Mouse (Mus musculus): ENCODE measurements at regions not wholly inside any gene's neighbourhood (a gene's known extent, or its start where the extent isn't known, plus 50 kb on each side); places are given as distances from the start of the nearest gene placed in this dataset.
A peak's percentile ranks its signal among the peaks of the same experiment; 100 is the strongest.

DNA sequence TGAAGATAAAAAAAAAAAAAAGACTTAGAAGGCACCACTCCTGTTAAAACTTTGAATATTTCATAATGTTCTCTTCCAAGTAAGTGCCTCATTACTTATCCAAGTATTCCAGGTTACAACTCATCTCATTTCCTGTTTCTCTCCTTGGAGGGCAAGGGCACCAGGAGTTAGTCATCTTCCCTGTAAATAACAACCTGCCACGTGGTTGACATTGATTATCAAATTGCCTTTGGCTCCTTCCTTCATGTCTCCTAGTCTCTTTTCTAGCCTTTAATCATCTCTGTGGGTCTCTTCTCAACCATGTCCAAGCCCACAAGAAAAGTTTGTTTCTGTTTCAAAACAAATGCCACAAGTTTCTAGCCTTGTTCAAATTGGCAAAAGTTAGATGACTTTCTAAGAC, 116.1 kb downstream of the Dusp6 start:
- Histone ChIP-seq H3K4me3 (no peak overlapping the region), H3K27ac (no peak overlapping the region)
- TF ChIP-seq CTCF (IDR thresholded peaks at IDR 0.05) = no peak
- no peak for DNase-seq
- intact Hi-C loops (cut with DNase I) = no loop called here

DNA sequence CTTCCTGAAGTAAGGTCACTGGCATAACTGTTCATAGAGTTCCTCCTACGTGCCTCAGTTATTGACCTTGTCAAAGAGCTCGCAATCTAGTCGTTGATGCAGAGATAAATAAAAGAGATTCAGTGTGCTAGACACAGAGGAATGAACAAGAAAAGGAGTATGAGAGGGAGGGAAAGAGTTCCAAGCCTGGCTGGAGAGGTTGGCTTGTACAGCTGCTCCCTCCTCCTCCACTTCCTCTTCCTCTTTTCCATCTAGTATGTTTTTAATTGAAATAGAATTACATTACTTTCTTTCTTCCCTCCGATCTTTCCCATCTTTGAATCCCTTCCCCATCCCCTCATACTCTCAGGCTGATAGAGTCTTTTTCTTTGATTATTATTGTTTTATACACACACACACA, 117.1 kb downstream of the Dusp6 start:
- no peak for DNase-seq
- Histone ChIP-seq H3K27ac (no peak overlapping the region), H3K4me3 (no peak overlapping the region)
- intact Hi-C loops (cut with DNase I) = no loop called here
- TF ChIP-seq CTCF (IDR thresholded peaks at IDR 0.05) = no peak

DNA sequence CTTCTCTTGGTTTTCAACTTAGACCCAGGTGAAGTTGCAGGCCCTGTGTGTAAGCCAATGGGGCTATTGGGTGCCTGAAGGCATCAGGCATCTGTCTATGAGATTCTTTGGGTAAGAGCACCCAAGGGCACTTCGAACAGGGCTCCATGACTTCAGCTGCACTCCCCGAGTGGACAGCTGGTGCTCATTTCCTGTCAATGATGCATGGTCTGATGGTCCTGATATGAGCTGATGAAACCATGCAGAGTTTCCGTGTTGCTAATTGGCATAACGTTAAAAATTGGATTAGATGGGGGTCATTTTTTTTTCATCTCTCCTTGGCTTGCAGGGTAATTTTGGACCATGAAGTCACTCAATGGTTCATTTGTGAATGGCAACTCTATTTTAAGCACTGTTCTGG, 120.0 kb downstream of the Dusp6 start:
- no peak for TF ChIP-seq CTCF (IDR thresholded peaks at IDR 0.05)
- DNase-seq = no peak
- Histone ChIP-seq H3K4me3 (no peak overlapping the region), H3K27ac (no peak overlapping the region)
- intact Hi-C loops (cut with DNase I) = no loop called here

DNA sequence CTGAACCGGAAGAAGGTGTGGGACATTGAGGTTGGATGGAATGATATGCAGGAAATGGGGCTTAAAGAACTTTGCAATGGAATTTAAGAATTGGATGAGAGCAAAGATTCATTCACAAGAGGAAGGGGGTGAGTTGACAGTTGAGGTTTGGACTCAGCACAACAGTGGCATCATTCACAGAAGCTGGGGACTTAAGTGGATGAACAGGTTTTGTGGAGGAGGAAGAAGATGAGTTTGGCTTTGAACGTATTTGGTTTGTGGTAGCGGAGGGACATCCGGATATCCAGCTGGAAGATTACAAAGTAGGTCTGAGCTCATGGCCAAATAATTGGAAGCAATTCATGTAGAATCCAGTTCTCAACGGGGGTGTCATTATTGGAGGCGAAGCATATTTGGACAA, 121.3 kb downstream of the Dusp6 start:
- no peak for TF ChIP-seq CTCF (IDR thresholded peaks at IDR 0.05)
- intact Hi-C loops (cut with DNase I) = no loop called here
- Histone ChIP-seq H3K4me3 (no peak overlapping the region), H3K27ac (no peak overlapping the region)
- DNase-seq = no peak

DNA sequence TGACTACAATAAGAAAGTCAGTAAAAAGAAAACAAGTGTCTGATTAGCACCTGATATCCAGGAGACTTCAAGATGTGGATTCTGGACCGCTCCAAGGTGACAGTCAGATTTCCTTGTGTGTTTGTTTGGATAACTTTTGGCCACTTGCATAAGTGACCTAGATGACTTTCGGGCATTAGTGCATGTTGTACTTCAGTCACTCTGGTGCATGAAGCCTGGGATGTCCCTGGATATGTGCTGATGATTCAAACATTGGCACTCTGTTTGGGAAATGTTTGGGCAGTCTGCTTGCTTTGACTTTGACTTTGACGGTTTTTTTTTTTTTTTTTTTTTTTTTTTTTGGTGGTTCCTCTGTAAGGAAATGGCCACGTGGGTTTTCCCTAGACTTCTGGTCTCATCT, 121.8 kb downstream of the Dusp6 start:
- Histone ChIP-seq H3K27ac (no peak overlapping the region), H3K4me3 (no peak overlapping the region)
- TF ChIP-seq CTCF (IDR thresholded peaks at IDR 0.05) = no peak
- intact Hi-C loops (cut with DNase I) = no loop called here
- DNase-seq = no peak

DNA sequence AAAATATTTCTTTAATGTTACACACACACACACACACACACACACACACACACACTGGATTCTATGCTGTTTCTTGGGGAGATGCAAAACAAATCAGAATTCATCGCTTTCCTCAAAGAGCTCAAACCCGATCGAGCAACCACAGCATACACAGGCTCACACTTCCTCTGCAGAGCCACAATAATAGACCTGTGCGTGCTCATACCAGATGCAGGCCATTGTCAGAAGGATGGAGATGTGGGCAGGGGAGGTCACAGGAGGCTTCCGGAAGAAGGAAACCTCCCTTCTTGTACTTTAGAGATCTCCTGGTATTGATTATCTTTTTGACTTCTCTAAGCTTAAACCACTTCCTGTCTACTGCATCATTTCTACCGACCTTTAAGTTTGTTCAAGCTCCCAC, 122.8 kb downstream of the Dusp6 start:
- no peak for DNase-seq
- no peak for TF ChIP-seq CTCF (IDR thresholded peaks at IDR 0.05)
- H3K4me3 ChIP-seq = no peak overlapping the region
- intact Hi-C loops (cut with DNase I) = no loop called here
- H3K27ac ChIP-seq = no peak overlapping the region

DNA sequence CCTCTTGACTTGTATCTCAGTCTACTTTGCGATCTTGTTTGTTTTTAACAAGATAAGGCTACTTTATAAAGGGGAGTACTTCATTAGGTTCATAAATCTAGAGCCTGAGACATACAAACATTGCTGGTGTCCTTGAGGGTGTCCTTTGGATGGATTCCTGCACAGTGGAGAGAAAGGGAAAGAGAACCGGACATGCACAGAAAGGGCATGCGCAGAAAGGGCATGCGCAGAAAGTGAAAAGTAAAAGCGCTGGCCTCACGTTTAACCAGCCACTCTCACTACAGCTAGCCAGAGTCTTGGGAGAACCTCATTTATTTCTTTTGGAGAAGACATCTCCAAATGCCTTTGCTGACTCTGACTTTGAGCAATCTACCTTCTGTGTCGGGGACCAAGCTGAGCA, 125.5 kb downstream of the Dusp6 start:
- intact Hi-C loops (cut with DNase I) = no loop called here
- H3K27ac ChIP-seq = no peak overlapping the region
- no peak for TF ChIP-seq CTCF (IDR thresholded peaks at IDR 0.05)
- H3K4me3 ChIP-seq = no peak overlapping the region
- DNase-seq = no peak

DNA sequence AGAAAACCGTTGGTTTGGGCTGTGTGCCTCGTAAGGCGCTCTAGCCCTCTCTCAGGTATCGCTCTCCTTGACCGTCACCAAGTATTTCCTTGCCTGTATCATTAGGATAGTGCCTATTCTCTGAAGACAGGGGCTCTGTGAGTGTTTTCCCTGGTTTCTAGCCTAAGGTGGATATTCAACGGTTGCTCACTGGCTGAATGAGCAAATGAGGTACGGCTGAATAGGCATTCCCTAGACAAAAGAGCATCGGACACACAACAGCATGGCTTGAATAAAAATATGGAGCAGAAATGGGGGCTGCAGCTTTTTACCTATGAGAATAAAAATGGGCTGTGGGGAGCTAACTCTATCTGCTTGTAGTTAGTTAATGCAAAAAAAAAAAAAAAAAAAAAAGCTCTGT, 126.0 kb downstream of the Dusp6 start:
- no peak overlapping the region for H3K27ac ChIP-seq
- DNase-seq = no peak
- TF ChIP-seq CTCF (IDR thresholded peaks at IDR 0.05) = no peak
- H3K4me3 ChIP-seq = no peak overlapping the region
- intact Hi-C loops (cut with DNase I) = no loop called here

DNA sequence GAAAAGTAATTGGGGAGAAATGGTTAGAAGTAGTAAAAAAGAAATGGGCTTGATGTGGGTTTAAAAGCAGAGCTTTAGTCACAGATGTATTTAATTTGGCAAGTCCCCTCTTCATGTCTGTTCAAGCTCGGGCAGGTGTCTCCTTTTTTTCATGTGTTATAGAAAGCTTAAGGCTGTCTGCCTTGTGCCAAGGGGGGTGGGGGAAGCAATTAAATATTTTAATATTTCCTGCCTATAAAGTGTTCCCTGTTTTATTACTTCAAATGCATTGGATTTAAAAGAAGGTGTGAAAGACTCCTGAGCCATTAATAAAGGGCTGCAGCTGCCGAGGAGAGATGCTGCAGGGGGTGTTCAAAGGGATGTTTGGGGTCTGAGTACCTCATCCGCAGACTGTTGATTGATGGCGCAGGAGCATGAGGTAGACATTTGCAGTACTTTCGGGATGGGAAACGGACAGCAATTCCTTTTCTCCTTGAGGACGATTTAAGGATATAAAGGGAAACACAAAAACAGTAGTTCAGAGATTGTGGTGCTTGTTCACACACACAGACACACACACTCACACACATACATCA, 127.7 kb downstream of the Dusp6 start:
- no peak for TF ChIP-seq CTCF (IDR thresholded peaks at IDR 0.05)
- H3K27ac ChIP-seq = no peak overlapping the region
- no peak for DNase-seq
- intact Hi-C loops (cut with DNase I) = no loop called here
- H3K4me3 ChIP-seq = no peak overlapping the region

DNA sequence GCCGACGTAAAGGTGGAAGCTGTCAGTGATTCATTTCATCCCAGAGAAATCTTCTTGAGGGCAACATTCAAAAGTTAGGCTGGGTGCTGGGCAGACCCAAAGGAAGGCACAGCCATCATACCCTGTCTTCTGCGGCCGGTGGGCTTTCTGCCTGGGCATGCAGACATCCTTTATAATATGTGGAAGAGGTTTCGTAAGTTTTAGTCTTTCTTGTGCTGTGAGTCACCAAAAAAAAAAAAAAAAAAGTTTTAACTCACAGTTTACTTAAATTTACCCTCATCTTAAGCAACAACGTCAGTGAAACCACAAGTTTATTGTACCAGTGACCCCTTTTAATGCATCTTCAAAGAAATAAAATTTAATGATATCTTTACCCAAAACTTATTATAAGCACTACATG, 128.7 kb downstream of the Dusp6 start:
- H3K27ac ChIP-seq = no peak overlapping the region
- no peak overlapping the region for H3K4me3 ChIP-seq
- intact Hi-C loops (cut with DNase I) = no loop called here
- no peak for TF ChIP-seq CTCF (IDR thresholded peaks at IDR 0.05)
- DNase-seq = no peak

DNA sequence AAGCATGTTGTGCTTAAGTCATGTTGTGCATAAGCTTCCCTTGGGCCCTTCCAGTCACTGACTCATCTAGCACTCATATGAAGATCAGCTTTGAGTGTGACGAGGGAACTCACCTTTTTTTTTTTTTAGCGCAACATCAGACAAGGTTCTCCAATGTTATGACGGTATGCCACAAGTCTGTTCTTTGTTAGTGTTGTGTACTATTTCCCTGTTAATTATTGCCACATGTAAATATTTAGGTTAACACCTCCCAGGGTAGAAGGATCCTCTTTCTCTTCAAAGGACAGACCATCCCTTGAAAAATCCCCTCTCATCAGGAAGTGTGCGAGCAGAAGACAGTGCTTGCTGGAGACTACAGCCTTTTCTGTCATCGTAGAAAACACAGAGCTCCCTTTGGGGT, 129.9 kb downstream of the Dusp6 start:
- Histone ChIP-seq H3K4me3 (no peak overlapping the region), H3K27ac (no peak overlapping the region)
- no peak for TF ChIP-seq CTCF (IDR thresholded peaks at IDR 0.05)
- DNase-seq = no peak
- intact Hi-C loops (cut with DNase I) = no loop called here

DNA sequence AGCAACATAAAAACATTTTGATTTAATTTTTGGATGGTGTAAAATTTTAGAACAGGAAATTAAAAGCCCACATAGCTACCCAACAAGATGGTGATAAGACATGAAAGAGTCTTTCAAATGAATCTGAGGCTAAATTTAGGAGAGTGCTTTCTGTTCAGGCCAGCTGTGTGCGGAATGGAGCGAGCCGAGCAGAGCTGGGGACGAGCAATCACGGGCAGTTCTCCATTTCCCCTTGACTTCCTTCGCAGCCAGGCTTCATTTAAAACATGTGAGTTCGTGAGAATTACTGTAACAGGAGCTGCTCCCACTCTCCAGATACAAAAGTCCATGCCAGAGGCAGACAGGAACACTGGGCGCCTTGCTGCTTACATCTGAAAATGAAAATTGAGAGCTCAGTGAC, 130.5 kb downstream of the Dusp6 start:
- intact Hi-C loops (cut with DNase I) = no loop called here
- no peak overlapping the region for H3K4me3 ChIP-seq
- DNase-seq = peak; percentile 21
- H3K27ac ChIP-seq = no peak overlapping the region; the same call in 1 of the 2 replicates
- TF ChIP-seq CTCF (IDR thresholded peaks at IDR 0.05) = no peak

DNA sequence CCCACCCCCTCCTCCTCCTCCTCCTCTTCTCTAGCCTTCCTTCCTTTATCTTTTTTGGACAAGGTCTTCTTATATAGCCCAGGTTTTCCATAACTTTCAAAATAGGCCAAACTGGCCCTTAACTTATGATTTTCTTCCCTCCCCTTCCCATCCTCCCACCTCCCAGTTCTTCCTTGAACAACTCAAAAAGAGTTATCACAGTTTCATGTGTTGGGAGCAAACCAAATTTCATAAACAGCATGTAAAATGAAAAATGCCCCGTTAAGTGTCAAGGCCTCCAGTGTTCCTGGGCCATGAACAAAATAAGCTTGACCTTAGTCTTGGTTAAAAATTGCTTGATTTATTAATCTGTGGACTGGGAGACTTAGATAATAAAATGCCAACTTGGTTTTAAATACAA, 132.4 kb downstream of the Dusp6 start:
- intact Hi-C loops (cut with DNase I) = no loop called here
- TF ChIP-seq CTCF (IDR thresholded peaks at IDR 0.05) = no peak
- no peak overlapping the region for H3K27ac ChIP-seq
- H3K4me3 ChIP-seq = no peak overlapping the region
- no peak for DNase-seq

DNA sequence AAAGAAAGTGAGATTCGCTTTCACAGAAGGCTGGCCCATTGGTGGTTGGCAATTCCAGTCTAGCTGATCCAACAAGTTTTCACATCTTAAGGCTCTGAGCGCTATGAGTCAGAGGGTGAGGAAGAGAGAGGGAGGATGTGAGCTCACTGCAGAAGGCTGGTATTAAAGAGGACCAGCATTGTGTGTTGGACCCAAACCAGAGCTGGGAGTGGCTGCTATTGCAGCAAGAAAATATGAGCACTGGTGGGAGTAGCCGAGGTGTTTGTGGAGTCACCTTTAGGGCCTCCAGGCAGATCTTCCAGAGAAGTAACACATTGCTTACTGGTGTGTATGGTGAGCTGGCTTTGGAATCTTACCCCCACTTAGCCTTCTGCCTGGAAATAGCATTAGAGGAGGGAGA, 133.6 kb downstream of the Dusp6 start:
- no peak for DNase-seq
- TF ChIP-seq CTCF (IDR thresholded peaks at IDR 0.05) = no peak
- Histone ChIP-seq H3K27ac (no peak overlapping the region), H3K4me3 (no peak overlapping the region)
- intact Hi-C loops (cut with DNase I) = no loop called here

DNA sequence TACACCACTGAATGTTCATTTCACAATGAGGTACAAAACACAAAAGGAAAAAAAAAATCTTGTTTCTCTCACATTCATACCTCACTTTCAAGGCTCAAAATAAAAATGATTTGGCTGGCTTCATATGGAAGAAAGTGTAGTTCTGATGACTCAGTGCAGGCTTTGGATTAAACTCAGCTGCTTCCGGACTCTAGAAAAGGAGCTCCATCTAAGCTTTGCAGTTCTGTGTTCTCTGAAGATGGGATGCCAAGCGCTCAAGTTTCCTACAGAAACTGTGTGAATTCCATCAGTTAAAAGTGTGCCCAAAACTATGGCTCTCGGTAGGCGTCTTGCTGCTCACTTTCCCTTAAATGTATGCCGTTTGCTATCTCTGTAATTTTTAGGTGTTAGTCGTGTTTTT, 137.0 kb downstream of the Dusp6 start:
- TF ChIP-seq CTCF (IDR thresholded peaks at IDR 0.05) = no peak
- intact Hi-C loops (cut with DNase I) = no loop called here
- no peak overlapping the region for H3K27ac ChIP-seq
- no peak for DNase-seq
- no peak overlapping the region for H3K4me3 ChIP-seq

Data from gastrocnemius, adult 2 months (tissue).